22 mouse cellular contexts compared by ENCODE assay signal in the genomic region with DNA sequence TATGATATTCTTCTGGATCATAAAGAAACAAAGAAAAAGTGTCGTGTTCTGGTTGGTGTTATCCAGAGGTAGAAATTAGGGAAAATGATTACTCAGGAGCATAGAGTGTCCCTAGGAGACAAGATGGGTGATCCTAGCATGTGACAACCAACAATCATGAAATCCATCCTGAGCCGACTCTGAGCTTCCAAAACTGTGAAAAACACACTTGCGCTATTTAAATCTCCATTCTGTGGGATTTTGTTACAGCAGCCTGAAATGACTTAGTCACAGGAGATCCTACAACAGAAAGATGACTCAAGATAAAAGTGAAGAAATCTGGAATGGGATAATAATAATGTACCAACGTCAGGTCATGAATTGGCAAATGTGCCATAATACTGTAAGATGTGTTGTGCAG.
"Had no signal": no experiment of that assay in that cellular context is flagged by ENCODE, and none has a peak within 500 bp of the region (broad histone marks: within the 10 kb centered on the region; RNA-seq: fewer than 3 reads in every experiment).

No protein-coding gene starts in this region.

- DNase-seq: heart, postnatal 10 days; heart, postnatal 14 days; heart, postnatal 36 days; heart, postnatal 4 days; kidney, adult 11 months; kidney, adult 18-20 months; kidney, adult 2 months; kidney, adult 8-10 months; kidney, adult 9 months; kidney, postnatal 10 days; kidney, postnatal 14 days; kidney, postnatal 25 days; kidney, postnatal 36 days; kidney, postnatal 4 days; layer of hippocampus, adult 9-11 months; layer of hippocampus, postnatal 36 days had no signal

- ATAC-seq: hindbrain, embryonic 16.5 days; hindbrain, postnatal 0 days; inflammation-experienced regulatory T-cells, adult 6 months; intestine, embryonic 15.5 days; intestine, embryonic 16.5 days; intestine, postnatal 0 days had no signal
